Mouse (Mus musculus): ENCODE results near the gene Lgr4.

Gene Lgr4

DNA sequence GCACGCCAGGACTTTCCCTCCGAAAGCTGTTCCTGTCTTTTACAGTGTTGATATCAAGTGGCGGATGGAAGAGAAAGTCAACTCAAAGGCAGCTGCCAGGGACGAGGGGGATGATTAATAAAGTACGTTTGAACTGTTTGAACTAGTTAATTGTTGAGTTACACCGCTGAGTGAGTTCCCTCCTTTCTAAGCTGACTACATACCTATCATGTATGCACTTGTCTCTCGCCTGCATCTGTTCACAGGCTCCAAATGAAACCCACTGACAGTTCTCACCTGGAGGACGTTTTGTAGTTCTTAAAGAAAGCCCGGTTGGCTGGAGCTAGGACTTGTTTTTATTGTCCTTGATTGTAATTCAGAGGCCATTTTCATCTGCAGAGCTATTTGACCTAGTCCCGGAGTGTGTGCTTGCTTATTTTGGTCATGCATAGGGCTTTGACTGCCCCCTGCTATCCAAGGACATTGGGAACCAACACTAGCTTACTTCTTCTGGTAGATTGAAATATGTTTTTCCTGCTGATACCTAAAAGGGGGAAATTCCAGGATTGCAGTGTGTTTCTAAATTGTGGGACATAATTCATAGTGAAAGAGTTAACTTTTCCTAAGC, 52.6 kb downstream of the Lgr4 start:
- no peak for DNase-seq (ENCODE audit: low read depth, low spot score)
- Histone ChIP-seq H3K36me3 (ENCODE audit: control insufficient read depth, insufficient read depth, low read length, poor library complexity, severe bottlenecking) (no peaks in the 10 kb centered on the region), H3K27me3 (ENCODE audit: control insufficient read depth, insufficient read depth, low read length, poor library complexity, severe bottlenecking) (no peaks in the 10 kb centered on the region)

DNA sequence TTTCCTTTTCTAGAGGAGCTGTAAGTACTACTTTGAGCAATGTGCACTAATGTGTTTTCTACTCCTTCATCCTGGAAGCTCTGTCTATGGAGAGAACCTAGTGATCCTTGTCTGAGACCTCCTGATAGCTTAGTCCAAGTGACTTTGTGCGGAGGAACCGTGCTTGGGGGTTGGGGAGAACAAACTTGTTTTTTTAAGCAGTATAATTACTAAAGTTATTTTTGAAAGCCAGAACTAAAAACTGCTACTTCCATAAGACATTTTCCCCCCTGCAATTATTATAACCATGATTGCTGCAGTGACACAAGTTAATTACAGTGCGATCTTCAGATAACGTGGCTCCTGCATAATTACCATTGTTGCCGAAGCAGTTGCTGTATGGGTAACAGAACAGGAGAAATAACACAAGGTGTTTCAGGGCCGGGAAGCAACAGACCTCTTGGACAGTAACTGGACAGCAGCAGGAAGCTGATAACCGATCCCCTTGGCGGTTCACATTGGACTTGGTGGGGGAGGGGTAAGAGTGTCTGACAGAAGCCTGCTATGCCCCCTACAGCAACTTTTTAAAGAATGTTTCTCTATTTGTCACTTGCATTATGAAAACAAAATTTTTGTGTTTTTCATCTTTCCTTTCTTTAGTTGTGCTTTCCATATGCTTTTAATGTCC, 53.4 kb downstream of the Lgr4 start:
- no peak for DNase-seq (ENCODE audit: low read depth, low spot score)
- Histone ChIP-seq H3K36me3 (ENCODE audit: control insufficient read depth, insufficient read depth, low read length, poor library complexity, severe bottlenecking) (no peaks in the 10 kb centered on the region), H3K27me3 (ENCODE audit: control insufficient read depth, insufficient read depth, low read length, poor library complexity, severe bottlenecking) (no peaks in the 10 kb centered on the region)

DNA sequence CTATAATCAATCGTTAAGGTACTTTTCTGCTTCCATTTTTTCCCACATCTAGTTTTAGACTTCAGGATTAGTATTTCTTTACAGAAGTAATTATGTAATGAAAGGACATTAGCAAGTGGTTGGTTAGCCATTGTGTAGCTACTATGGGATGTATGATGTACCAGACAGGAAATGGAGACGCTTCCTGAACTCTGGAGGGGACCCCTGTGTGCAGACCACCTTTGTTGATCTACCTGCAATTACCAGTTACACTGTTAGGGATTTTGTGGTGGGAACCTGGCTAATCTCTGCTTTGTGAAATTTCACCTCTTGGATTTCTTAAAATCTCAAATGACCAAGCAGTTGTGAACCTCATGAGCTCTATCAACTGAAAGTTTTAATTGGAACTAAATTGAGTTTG, 54.9 kb downstream of the Lgr4 start:
- Histone ChIP-seq H3K27me3 (ENCODE audit: control insufficient read depth, insufficient read depth, low read length, poor library complexity, severe bottlenecking) (no peaks in the 10 kb centered on the region), H3K36me3 (ENCODE audit: control insufficient read depth, insufficient read depth, low read length, poor library complexity, severe bottlenecking) (no peaks in the 10 kb centered on the region)
- no peak for DNase-seq (ENCODE audit: low read depth, low spot score)

DNA sequence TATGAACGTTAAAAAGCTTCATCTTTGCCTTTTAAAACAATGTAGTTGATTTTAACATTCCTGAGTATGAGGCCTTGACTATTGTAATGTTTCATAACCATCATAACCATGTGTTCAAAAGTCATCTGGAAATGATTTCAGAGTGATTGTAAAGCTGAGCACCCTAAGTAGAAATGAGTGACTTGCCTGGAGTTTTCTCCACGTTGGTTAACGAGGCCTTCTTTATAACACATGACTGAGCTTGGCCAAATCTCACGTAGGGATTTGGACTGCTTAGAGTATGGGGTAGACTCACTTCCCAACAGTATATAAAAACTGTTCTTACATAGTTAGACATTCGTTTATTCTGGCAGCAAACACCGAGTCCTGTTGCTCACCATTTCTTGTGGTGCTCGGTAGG, 55.5 kb downstream of the Lgr4 start:
- Histone ChIP-seq H3K27me3 (ENCODE audit: control insufficient read depth, insufficient read depth, low read length, poor library complexity, severe bottlenecking) (no peaks in the 10 kb centered on the region), H3K36me3 (ENCODE audit: control insufficient read depth, insufficient read depth, low read length, poor library complexity, severe bottlenecking) (no peaks in the 10 kb centered on the region)
- DNase-seq (ENCODE audit: low read depth, low spot score) = no peak

DNA sequence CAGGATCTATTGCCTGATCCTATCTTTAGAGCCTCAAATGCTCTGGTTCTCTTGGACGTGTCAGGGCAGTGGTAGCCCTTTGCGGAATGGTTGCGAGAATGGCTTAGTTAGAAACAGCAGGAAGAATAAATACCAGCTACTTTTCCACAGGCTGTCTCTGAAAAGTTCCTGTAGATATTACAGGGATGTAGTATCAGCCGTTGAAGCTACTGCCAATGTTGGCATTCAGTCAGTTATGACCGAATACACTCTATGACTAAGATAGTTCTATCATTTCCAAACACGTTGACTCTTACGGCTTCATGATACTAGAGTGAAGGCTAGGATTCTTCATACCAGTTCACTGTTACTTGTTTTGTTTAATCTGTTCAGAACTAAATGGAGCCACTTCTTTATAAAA, 57.4 kb downstream of the Lgr4 start:
- H3K27me3 ChIP-seq (ENCODE audit: control insufficient read depth, insufficient read depth, low read length, poor library complexity, severe bottlenecking) = no peaks in the 10 kb centered on the region
- H3K36me3 ChIP-seq (ENCODE audit: control insufficient read depth, insufficient read depth, low read length, poor library complexity, severe bottlenecking) = no peaks in the 10 kb centered on the region
- no peak for DNase-seq (ENCODE audit: low read depth, low spot score)

DNA sequence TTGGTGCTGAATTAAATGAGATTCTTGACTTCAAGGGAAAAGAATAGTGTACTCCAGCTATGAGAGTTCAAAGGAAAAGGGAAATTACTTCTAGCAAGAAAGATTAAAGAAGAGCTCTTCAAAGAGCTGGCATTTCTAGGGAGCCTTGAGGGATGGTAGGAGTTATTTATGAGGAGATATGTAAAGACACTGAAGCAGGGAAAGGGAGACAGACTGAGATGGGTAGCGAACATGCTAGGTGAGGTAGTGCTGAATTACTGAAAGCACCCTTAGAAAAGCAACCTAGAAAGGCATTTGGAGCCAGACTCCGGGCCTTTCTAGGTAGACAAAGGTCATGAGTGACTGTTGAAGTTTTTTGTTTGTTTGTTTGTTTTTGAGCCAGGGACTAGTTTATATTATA, 58.7 kb downstream of the Lgr4 start:
- DNase-seq (ENCODE audit: low read depth, low spot score) = no peak
- Histone ChIP-seq H3K27me3 (ENCODE audit: control insufficient read depth, insufficient read depth, low read length, poor library complexity, severe bottlenecking) (no peaks in the 10 kb centered on the region), H3K36me3 (ENCODE audit: control insufficient read depth, insufficient read depth, low read length, poor library complexity, severe bottlenecking) (no peaks in the 10 kb centered on the region)

DNA sequence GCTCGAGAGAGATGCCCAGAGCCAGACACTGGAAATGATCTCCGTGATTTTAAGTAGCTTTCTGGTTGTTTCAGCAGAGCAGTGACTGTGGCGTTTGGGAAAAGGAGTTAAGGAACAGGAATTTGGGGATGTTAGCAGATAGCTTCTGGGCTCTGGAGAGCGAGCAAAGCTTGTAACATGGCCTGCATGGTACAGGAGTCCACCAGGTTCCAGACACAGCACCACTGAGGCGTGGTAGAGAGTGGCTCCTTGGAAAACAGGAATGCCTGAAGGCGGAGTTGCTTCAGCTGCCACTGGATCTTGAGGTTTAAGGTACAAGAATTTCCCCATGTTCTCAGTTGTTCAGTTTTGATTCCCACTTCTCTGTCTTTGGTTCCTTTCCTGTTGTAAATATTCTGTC, 59.9 kb downstream of the Lgr4 start:
- no peak for DNase-seq (ENCODE audit: low read depth, low spot score)
- no peaks in the 10 kb centered on the region for H3K27me3 ChIP-seq (ENCODE audit: control insufficient read depth, insufficient read depth, low read length, poor library complexity, severe bottlenecking)
- no peaks in the 10 kb centered on the region for H3K36me3 ChIP-seq (ENCODE audit: control insufficient read depth, insufficient read depth, low read length, poor library complexity, severe bottlenecking)

DNA sequence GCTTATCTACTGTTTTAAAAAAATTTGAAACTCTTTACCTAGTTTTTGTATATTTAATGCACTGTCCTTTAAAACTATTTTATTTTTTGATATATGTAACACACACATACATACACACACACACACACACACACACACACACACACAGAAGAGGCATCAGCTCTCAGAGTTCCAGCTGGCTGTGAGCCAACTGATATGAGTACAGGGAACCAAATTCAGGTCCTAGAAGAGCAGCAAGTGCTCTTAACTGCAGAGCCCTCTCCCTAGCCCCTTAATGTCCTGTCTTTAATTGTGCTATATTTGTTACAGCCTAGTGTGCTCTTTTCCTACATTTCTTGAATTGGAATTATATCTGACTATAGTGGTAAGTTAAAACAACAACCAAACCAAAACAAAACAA, 61.8 kb downstream of the Lgr4 start:
- no peaks in the 10 kb centered on the region for H3K27me3 ChIP-seq (ENCODE audit: control insufficient read depth, insufficient read depth, low read length, poor library complexity, severe bottlenecking)
- H3K36me3 ChIP-seq (ENCODE audit: control insufficient read depth, insufficient read depth, low read length, poor library complexity, severe bottlenecking) = no peaks in the 10 kb centered on the region
- no peak for DNase-seq (ENCODE audit: low read depth, low spot score)

DNA sequence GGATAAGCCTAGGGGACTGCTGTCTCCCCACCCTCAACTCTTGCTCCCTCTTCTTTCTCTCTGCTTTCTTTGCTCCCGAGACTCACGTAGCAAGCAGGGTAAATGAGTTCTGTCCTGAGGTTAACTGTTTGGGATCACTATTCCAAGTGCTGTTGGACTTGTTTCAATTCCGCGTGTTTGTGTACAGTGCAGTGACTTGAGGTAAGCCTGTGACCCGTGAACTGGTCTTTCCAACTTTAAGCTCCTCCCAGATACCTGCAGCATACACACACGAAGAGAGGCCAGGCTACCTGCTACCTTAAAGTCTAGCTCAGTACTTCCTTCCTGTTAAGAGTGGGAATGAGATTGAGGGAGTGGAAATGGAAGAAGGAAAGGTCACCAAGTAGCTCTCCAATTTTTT, 66.0 kb downstream of the Lgr4 start:
- no peaks in the 10 kb centered on the region for H3K27me3 ChIP-seq (ENCODE audit: control insufficient read depth, insufficient read depth, low read length, poor library complexity, severe bottlenecking)
- DNase-seq (ENCODE audit: low read depth, low spot score) = no peak
- no peaks in the 10 kb centered on the region for H3K36me3 ChIP-seq (ENCODE audit: control insufficient read depth, insufficient read depth, low read length, poor library complexity, severe bottlenecking)

DNA sequence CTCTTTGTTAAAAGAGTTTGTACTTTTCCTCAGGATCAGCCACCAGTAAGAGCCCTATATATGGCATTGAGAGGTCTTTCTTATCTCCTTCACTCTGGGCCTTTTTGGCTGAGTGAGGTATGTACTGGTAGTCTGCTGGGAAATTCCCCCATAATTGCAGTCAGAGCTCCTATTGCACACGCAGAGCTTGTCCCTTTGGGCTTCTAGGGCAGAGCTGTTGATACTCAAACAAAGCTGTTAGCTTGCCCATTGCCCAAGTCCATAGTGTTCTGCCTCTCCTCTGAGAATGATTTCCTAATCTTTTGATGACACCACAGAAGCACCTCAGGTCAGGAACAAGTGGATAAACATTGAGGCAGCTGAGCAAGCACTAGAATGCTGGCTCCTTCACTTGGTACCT, 67.5 kb downstream of the Lgr4 start:
- no peak for DNase-seq (ENCODE audit: low read depth, low spot score)
- Histone ChIP-seq H3K36me3 (ENCODE audit: control insufficient read depth, insufficient read depth, low read length, poor library complexity, severe bottlenecking) (no peaks in the 10 kb centered on the region), H3K27me3 (ENCODE audit: control insufficient read depth, insufficient read depth, low read length, poor library complexity, severe bottlenecking) (no peaks in the 10 kb centered on the region)

DNA sequence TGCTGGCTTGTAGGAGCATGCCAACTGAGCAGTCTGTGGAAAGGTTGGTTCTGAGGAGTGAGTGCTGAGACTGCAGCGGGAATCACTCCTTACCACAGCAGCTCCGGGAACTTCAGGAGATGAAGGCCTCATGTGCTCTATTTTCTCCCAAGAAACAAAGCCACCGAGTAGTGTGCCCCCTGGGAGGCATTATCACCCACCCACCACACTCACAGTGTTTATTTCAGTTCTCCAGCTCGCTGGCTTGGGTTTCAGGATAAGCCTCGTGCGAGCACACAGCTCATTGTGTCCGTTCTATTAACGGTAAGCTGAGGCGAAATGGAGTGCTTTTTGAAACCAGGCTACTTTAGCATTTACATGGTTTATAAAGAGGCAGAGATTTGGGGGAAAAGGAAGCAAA, 68.1 kb downstream of the Lgr4 start:
- DNase-seq (ENCODE audit: low read depth, low spot score) = no peak
- Histone ChIP-seq H3K27me3 (ENCODE audit: control insufficient read depth, insufficient read depth, low read length, poor library complexity, severe bottlenecking) (no peaks in the 10 kb centered on the region), H3K36me3 (ENCODE audit: control insufficient read depth, insufficient read depth, low read length, poor library complexity, severe bottlenecking) (no peaks in the 10 kb centered on the region)

DNA sequence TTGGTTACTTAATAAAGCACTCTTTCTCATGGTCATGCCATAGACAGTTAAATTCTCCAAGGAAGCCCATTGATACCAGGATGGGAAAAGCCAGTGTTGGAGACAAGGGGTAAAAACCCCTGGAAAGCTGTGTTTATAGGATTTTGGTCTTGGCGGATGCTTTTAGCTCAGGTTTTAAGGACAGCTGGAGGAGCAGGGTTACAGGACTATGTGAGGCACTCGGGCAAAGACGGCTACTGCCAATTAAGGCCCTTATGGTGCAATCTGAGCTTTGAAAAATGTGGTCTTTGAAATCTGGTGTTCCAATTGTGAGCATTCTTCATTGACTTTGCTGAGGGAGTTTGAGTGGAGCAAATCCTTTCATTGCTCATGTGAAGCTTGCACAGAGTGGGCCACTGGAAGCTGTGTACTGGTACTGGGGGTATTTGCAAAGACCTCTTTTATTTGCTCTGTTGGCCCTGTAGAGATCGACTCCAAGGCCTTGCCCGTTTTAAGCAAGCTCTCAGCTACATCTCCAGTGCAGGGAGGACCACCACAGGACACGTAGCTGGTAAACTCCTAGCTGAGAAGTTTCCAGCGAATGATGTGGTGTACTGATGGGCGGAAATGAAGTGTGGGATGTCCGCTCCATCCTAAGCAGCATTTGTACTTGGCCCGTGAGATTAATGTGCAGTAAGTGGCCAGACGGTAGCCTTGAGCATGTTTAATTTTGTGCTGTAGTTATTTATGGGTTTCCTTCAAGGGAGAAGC, 68.8 kb downstream of the Lgr4 start:
- H3K27me3 ChIP-seq (ENCODE audit: control insufficient read depth, insufficient read depth, low read length, poor library complexity, severe bottlenecking) = no peaks in the 10 kb centered on the region
- no peak for DNase-seq (ENCODE audit: low read depth, low spot score)
- no peaks in the 10 kb centered on the region for H3K36me3 ChIP-seq (ENCODE audit: control insufficient read depth, insufficient read depth, low read length, poor library complexity, severe bottlenecking)

DNA sequence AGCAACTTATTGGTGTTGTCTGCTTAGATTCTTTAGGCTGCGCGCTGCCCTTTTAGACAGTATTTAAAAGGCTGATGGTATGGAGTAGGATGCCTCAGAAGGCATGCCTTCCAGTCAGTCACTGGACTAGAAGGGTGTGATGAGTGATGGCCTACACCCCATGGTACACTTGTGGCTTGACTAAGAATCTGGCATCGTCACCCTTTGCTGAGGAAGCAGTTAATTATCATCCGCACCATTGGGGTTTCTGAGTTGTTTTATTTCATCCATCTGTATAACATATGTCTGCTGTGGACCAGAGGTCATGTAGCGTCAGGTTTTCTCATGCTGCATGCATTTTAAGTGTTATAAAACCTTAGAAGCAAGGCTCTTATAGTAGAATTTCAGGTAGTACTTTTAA, 70.5 kb downstream of the Lgr4 start:
- no peaks in the 10 kb centered on the region for H3K27me3 ChIP-seq (ENCODE audit: control insufficient read depth, insufficient read depth, low read length, poor library complexity, severe bottlenecking)
- no peaks in the 10 kb centered on the region for H3K36me3 ChIP-seq (ENCODE audit: control insufficient read depth, insufficient read depth, low read length, poor library complexity, severe bottlenecking)
- no peak for DNase-seq (ENCODE audit: low read depth, low spot score)

DNA sequence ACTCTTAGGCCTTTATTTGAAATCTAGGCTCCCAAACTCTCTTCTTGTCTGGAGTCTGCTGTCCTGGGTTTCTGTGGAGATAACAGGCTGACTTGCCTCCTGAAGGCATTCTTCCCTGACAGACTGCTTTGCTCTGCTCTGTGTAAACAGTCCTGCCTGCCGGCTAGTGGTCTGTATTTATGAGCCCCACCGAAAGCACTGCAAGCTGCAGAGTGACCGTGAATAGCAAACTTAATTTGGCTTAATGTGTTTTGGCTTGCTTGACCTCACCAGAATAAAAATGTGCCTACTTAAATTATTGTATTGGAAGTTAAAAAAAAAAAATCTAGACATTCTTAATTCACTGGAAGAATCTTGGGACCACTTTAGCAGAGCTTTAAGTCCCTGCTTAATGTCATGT, 71.7 kb downstream of the Lgr4 start:
- no peaks in the 10 kb centered on the region for H3K36me3 ChIP-seq (ENCODE audit: control insufficient read depth, insufficient read depth, low read length, poor library complexity, severe bottlenecking)
- no peaks in the 10 kb centered on the region for H3K27me3 ChIP-seq (ENCODE audit: control insufficient read depth, insufficient read depth, low read length, poor library complexity, severe bottlenecking)
- no peak for DNase-seq (ENCODE audit: low read depth, low spot score)

DNA sequence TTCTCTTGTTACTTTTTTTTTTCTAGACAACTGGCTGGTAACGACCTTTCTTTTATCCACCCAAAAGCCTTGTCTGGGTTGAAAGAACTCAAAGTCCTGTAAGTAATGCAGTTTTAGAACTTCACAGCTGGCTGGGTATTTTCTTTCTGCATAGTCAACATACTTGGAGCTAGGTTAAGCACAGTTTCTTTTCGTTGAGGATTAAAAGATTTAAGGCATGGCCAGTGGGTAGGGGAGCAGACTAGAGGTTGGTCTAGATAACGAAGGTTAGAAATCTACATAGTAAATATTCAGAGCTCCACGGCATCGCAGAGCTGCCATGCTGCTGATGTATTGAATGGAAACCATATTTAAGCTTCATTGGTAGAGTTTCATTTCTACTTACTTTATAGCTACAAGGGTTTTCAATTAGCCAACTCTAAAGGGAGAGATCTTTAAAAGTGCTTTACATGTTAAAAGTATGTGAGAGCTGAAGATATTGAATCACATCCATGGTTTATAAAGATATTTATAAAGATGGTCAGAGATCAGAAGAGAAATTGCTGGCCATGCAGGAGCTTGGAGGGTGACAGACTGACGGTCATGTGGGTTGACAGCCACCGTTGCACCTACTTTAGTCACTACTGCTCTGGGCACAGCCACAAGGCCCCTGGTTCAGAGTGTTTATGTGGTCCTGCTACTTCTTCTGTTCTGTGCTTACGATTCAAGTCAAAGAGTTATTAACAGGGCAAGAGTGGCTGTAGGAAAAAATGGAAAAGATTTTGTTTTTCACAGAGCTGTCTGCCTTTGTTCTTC, 72.4 kb downstream of the Lgr4 start:
- Histone ChIP-seq H3K36me3 (ENCODE audit: control insufficient read depth, insufficient read depth, low read length, poor library complexity, severe bottlenecking) (no peaks in the 10 kb centered on the region), H3K27me3 (ENCODE audit: control insufficient read depth, insufficient read depth, low read length, poor library complexity, severe bottlenecking) (no peaks in the 10 kb centered on the region)
- no peak for DNase-seq (ENCODE audit: low read depth, low spot score)

All from splenic B cell, adult 2 months (primary cell).